Mouse (Mus musculus) embryonic fibroblast, embryonic 13.5 days (primary cell): ENCODE results near the gene Dntt.

Source experiments
- CTCF ChIP-seq: IDR thresholded peaks from 2 replicates; pipeline ENCODE4 v1.5.1; 2011; ENCODE audit warnings: mild to moderate bottlenecking, control low read depth, low read length, moderate library complexity, borderline replicate concordance; ENCODE audit not compliant: insufficient read depth
- POLR2A ChIP-seq: IDR thresholded peaks from 2 replicates; pipeline ENCODE4 v1.6.1; 2011; ENCODE audit warnings: low read depth, mild to moderate bottlenecking, control low read depth, low read length, moderate library complexity

DNA sequence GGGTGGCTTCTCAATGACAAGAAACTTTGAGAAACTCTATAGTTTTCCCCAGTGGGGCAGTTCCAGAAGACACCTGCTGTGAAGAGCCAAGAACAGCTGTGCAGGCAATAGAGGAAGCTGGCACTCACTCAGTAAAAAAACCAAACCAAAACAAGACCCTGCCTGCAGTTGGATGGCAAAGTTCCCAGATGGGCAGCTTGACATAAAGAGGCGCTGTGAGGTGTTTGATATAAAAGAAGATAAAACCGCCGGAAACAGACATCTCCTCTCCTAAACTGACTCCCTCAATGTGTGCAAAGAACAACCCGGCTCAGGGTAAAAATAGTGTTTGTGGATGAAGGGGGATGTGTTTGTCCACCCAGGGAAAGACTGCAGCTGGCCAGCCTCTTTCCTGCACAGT lies 6.8 kb upstream of the Dntt start:
- TF ChIP-seq CTCF (no peak), POLR2A (no peak)
